Mouse (Mus musculus) fat pad, adult 2 months (tissue): ENCODE data around the gene Olfr1458.

Experiments used
- DNase-seq: peaks from one replicate; pipeline ENCODE4 v3.0.0-alpha.2; 2011; ENCODE audit warnings: low read depth, low spot score; ENCODE audit errors: extremely low read depth

Olfr1458 gene

DNA sequence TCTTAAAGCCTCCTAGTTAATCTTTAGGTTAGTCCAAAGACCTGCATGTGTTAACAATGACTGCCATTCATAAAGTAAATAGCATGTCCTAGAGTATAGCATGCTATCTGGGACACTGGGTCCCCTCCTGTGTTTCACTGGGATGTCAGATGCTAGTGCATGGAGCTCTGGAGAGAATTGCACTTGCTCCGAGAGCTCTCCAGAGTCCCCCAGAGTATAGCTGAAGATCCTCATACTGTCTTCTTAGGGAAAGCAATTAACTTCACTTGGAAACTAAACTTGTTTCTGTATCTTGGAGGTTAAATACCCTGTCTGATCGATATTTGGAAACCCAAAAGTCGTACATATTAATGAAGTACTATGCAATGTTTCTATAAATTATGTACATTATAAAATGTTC, at the start of gene Olfr1458:
Gene Olfr1458, minus strand, starts transcription at position 101 of the 400 bp plus-strand sequence.
- no peak for DNase-seq

DNA sequence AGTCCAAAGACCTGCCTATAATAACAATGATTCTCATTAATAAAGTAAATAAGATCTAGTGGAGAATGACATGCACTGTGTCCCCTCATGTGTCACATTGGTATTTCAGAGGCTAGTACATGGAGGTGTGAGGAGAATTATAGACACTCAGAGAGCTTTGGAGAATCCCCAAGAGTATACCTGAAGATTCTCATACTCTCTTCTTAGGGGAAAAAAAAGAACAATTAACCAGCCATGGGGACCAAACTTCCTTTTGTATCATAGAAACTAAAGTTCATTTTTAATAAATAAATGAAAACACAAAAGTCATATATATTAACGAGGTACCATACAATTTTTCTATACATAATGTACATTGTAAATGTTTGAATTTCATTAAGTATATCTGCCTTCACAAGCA, 42.9 kb upstream of the Olfr1458 start, which contains the start of gene Olfr1459:
Gene Olfr1459, minus strand, starts transcription at position 101 of the 400 bp plus-strand sequence.
- no peak for DNase-seq

DNA sequence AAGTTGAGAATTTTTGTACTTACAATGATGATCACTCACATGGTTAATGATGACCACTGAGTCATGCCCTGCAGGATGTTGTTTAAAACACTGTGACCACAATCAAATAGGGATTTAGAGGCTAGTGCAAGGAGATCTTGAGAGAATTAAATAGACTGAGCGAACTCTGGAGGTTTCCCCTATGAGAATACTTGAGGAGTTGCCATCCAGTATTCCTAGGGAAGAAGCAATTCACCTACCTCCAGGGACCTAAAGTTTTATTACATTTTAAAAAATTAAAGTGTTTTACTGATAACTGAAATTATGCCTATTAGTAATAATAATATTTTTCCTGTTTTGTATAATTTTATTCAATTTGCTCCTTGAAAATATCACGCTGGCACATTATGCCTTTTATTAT, 8.8 kb downstream of the Olfr1458 start, which contains the start of gene Olfr1457:
Gene Olfr1457, minus strand, starts transcription at position 101 of the 400 bp plus-strand sequence.
- DNase-seq: no peak

DNA sequence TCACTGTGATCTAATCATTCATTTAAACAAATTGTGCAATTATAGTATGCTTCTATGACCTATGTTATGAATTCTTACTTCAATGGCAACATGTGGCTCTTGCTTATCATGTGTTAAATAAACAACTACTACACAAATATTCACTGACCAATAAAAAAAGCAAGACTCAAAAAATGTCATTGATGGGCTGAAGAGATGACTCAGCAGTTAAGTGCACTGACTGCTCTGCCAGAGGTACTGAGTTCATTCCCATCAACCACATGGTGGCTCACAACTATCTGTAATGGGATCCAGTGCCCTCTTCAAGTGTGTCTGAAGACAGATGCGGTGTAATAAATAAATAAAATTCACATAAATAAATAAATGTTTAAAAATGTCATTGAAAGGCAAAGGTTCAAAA, 12.7 kb downstream of the Olfr1458 start:
- no peak for DNase-seq

DNA sequence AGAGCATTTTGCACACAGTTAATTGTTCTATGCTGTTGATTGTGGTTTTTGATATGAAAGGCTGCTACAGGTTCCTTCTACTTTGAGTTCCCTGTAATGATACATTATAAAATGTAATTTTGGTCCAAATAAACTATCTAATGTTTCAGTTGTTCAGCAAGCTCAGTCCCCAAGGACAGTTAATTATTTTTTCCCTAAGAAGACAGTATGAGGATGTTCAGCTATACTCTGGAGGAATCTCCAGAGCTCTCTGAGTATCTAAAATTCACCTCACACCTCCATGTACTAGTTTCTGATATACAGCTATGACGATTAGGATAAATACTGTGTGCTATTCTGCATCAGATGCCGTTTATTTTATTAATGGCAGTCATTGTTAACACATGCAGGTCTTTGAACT, 46.3 kb downstream of the Olfr1458 start, which contains the start of gene Olfr1454:
Gene Olfr1454, plus strand, starts transcription at position 301 of the 400 bp plus-strand sequence.
- DNase-seq: no peak
